Mouse (Mus musculus) thymus, postnatal 14 days (tissue): ENCODE measurements around the gene Nipbl.

Experiments
- DNase-seq: peaks from one replicate; pipeline ENCODE4 v3.0.0; 2021

Nipbl gene

DNA sequence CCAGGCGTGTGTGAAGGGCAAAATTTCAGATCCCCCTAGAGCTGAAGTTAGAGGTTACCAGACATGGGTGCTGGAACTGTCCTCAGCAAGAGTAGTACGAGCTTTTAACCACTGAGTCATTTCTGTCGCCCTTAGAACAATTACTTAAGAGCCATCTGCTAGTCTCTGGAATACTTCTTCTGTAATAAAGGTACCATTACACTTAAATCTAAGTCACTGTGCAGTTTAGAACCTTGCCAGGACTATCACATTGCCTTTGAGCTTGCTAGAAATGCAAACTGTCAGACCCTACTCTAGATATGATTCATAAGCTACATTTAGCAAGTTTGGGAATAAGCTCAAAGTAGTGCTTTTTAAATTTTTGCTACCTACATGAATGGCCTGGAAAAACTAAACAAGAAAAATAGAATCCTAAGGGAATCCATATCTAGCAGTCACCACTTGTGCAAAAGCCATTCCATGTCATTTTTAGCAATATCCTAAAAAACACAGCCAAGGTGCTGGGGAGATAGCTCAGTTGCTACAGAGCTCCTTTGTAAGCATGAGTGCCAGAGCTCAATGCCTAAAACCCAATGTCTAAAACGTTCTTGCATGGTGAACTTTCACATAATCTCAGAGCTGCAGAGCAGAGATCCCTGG is 27.6 kb downstream of the Nipbl start:
- DNase-seq, result no peak

DNA sequence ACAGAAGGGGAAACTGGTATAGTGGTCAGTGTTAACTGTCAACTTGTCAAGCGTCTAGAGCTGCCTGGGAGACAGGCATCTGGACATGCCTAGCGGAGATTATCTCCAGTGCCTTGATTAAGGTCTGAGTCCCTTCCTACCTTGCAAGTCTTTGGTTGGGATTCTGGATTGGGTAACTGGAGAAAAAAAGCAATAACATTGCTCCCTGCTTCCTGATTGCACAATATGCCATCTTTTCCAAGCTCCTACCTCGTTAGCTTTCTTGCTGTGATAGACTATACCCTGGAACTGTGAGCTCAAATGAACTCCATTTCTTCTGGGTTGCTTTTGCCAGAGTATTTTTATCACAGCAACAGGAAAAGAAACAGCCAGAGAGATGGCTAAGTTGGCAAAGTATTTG is 30.9 kb downstream of the Nipbl start:
- DNase-seq, result no peak

DNA sequence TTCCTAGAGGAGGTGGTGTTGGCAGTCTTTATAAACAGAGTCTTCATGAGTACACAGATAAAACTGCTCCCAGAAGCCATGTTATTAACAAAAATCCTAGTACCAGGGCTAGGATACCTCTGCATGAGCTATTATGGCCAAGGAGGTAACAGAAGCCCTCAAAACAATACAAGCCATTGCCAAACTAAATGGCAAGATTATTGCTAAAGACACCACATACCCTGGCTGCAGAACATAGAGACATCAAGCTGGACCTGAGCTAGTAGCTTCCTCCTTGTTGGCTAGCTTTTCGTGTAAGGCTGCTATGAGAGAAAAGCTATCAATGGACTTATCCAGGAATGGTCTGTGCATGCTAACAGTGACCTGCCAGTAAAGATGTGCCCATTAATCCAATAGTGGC is 32.4 kb downstream of the Nipbl start:
- no peak for DNase-seq

DNA sequence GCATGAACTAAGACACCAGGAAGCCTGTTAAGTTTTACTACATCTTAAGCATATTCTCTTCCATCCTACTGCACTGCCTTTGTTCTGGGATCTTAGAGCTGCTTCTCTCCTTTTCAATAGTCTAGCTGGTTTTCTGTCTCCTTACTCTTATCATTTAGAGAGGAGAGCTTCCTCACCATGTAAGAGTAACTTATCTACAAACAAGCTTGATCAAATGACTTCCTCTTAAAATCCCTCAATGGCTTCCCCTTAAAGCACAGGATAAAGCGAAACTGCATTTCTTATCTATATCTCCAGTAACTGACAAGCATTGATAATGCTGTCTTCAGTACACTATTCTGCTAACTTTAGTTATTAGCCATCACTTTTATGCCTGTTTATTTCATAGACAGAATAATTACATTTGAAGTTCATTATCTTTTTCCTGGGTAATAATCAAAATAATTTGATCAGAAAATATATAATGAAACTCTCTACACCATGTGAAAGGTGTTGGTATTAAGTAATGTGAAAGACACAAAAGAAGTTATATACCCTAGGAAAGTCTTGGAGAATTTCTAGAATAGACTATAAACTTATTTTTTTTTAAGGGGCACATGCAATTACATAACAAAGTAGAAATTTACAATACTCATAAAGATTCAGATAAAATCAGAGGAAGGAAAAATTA is 33.0 kb downstream of the Nipbl start:
- DNase-seq, result no peak

DNA sequence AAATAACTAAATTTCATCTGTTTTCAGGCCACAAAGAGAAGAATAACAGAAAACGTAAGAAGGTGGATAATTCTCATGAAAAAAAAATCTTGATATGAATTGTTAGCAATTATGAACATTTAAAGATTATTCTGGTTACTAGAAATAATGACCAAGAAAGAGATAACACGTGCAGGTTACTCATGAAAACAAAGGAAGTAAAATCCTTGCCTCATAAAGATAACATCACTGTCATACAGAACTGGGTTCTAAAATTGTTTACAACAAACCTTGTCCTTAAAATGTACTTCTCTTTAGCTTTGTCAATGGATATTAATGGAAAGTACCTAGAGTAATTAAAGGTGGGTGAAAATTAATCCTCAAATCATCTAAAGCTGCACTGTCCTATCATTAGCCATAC is 37.2 kb downstream of the Nipbl start:
- DNase-seq, result no peak

DNA sequence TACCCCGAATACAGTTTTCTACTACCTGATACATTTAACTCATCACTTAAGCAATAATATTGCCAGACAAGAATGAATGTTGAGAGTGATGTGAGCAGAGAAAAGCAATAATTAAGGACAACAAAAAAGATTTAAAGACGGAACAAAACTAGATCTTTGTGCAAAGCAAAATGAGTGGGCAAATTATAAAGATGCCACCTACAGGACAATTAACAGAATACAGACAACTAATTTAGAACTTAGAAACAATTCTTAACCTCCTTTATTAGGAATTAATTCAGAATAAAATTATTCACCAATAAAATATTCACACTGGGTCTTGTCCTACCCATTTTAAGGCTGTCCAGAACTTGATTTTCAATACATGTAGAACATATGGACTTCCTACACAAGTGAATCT is 38.0 kb downstream of the Nipbl start:
- no peak for DNase-seq

DNA sequence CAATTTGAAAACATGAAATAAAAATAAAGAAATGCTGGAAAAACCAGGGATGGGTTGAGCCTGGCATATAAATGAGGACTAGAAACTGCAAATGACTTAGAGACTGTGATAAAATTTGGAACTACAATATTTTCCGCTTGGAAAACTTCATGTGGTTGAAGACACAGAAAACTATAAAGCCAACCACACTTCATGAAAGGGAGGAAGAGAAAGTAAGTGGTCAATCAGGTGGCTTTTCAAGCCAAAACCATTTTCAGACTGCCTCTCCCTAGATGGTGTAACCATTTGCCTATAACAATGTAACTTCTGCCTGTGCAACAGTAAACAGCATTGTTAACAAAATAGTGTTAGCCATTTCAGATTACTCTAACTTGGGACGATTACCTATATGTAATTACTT is 41.7 kb downstream of the Nipbl start:
- no peak for DNase-seq

DNA sequence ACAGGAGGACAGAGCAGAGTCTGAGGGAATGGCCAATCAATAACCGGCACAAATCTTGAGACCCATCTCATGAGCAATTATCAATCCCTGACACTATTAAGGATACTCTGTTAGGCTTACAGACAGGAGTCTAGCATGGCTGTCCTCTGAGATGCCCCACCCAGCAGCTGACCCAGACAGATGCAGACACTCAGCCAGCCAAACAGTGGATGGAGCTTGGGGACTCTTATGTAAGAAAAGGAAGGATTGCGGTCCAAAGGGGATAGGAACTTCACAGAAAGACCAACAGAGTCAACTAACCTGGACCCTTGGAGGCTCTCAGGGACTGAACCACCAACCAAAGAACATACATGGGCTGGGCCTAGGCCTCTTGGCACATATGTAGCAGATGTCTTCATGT is 42.7 kb downstream of the Nipbl start:
- no peak for DNase-seq

DNA sequence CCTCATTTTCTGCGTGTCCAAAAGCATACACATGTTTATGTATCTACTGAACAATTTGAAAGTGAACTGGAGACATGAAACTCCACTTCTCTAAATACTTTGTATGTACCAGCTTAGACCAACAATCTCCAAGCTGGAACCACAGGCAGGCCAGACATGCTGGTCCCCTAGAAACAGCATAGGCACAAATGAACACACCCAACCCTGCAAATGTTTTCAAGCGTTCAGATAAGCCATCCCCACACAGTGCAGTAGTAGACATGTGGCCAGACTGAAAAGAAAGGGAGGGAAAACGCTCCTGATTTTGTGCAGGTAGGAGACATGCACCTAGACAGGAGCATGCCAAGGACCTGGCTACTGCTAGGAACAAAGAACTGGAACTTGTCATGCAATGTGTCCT is 52.5 kb downstream of the Nipbl start:
- no peak for DNase-seq

DNA sequence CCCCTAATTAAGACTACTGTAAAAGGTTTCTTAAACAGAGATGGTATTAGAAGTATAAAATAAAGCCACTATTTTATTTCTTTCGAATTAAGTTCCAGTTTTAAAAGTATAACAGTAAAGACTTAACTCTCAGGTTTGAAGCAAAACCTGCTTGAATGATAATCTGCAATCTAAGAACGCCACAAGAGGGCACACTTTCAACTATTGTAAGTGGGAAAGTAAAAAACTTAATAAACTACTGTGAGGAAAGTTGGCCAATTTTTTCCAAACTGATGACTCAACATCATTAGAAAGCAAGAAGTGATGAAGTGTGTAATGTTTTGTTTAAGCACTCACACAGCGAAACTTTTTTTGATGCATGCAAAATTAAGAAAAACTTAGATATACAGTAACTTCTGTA is 62.0 kb downstream of the Nipbl start:
- peak; percentile 58 for DNase-seq

DNA sequence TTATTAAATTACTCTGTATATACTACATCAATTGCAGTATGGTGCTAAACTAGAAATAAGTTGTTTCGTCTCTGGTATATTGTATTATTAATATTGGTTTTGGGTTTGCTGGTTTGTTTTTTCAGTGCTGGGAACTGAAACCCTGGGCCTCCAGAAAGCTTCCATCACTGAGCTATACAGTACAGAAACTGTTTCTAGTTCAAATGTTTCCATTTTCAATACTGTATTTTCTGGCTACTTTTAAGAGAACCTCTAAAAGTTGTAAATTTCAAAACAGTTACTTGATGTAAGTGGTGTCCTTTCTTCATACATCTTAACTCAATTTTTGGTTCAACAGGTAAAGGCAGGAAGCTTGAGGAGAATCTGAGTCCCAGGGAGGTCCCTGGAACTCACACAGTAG is 68.6 kb downstream of the Nipbl start:
- DNase-seq, result no peak

DNA sequence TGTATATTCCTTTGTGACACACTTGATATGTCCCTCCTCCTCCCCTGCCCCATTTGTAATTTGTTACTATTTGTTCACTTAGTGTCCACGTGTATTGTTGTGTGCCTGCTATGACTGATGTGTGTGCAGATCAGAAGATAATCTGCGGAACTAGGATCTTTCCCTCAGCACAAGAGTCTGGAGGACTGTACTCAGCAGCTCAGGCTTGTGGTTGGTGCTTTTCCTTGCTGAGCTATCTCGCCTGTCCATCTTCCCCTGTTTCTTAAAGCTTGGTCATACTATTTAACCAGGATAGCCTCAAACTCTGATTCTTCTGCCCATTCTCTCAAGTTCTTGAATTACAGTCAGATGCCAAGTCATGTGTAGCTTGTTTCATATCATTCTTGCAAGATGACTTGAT is 69.5 kb downstream of the Nipbl start:
- no peak for DNase-seq

DNA sequence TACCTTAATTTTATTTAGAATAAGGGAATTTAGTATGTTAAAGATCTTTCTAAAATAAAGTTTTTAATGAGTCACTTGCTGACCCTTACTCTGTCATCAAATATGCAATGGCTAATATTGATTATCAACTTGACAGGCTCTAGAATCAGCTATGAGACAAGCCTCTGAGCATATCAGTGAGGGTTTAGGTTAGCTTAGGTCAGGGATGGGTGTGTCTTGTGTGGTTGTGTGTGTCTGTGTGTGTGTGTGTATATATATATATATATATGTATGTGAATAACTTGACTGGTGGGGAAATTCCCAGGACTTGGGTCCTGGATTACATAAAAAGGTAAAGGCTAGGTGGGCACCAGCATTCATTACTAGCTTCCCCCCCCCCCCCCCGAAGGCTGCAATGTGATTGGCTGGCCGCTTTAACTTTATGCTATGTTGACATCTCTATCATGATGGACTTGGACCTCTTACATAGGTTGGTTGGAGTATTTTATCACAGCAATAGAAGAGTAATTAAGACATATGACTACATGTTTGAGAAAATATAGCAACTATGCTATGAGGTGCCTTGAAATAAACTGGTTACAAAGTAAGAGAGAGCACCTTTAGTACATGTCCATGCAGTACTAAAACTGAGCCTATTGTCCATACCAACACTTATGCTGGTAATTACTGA is 97.0 kb downstream of the Nipbl start:
- DNase-seq, result no peak

DNA sequence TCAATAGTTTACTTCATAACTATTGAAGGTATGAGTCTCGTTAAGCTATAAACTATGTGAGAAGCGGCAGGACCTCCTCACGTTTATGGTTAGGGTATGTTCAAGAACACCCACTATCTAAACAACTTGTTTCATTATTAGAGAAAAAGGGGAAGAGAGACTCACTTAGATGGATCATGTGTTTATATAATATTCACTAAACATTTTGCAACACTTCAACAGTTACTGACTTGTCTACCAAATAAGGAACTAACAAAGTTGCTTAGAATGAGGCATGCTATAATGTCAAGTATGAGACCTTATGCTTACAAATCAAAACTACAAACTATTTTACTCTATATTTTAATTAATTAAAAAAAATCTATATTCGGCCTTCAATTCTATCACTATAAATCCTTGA is 103.7 kb downstream of the Nipbl start:
- no peak for DNase-seq

DNA sequence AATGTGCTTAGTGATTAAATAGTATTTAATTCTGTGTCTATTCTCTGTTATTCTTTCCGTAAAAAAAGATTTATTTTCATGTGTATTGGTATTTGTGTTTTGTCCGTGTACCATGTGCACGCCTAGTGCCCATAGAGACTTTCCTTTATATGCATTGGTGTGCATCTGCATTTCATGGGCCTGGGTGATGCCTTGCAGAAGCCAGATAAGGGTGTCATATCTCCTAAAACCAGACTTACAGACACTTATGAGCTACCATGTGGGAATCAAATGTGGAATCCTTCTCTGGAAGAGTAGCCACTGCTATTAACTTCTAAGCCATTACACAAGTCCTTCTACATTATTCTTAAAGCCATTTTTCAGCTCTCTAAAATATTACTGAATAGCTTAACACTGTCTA is 112.7 kb downstream of the Nipbl start:
- DNase-seq, result no peak

DNA sequence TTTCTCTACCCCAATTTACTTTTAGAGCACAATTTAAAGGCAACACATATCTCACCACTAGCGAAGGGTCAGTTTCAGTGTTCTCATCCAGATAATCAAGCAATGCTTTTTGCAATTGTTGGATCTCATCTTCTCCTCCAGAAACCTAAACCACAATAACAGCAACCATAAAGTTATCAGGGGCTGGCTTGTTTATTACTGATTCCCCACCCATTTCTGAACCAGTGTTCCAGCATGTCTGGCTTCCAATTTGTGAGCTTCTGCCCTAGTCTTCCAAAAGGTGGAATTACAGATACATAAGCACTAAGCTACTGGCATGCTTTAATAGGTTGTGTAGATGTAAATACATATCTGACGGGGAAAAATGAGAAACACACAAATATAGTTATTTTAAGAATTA is 118.6 kb downstream of the Nipbl start:
- no peak for DNase-seq

DNA sequence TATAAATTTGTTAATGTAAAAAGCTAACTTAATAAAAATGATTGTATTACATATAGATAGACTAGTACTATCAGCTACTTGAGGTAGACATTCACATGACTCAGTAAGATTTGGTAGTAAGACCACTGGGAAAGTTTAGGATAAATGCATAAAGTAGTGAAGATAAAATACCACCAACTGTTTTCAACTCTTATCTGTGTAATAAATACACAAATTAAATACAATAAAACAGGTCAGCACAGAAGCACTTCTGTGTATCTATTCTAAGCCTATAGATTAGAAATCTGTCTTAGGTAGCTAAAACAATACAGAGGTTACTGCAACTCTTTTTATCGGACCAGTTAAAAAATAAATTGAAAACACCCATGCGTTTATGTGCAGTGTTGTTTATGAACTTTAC is 119.4 kb downstream of the Nipbl start:
- no peak for DNase-seq

DNA sequence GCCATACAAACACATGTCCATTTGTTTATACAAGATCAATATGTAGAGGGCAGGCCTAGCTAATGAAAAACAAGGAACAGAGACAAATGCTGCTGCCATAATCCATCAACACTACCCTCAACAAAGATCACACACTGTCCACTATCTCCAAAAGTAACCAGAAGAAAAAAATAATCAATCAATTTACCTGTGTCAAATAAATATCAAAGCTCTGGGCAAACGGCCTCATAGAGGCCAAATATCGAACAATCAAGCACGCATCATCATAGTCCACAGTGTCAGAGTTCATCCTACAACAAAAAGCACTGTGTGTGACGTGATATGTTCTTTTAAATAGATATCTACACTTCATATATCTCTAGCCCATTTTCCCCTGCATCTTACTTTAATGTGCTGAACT is 120.2 kb downstream of the Nipbl start:
- no peak for DNase-seq

DNA sequence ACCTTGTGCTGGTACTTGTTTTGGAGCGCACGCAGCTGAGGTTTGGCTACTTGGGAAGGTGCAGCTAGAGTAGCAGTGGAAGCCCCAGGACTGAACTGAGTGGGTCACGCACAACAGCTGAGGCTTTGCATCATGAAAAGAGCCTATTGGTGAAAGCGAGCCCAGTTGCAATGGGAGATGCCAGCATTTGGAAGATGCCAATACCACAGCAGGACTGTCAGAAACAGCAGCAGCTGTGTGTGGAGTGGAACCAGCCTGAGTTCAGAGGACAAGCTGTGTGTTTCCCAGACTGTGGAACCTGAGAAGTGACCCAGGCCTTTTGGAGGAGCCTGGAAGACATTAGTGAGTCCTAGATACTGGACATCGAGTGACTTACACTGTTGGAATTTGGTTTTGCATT is 122.8 kb downstream of the Nipbl start:
- no peak for DNase-seq

DNA sequence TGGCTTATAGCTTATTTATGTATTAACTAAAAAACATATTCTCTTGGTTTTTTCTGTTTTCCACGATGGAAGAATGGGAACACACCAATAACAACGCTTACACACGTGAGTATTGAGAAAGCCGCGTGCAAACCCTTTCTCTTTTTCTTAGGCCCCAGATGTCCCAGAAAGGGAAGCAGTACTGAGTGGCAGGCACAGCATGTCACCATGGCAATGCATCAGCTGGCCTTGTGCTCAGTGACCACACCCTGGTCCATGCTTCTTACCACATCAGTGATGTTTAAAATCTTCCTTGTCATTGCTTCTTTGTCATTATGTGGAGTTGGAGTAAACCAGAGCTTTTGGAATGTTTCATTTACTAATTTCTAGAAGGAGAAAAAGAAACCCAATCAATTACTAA is 125.1 kb downstream of the Nipbl start:
- no peak for DNase-seq

DNA sequence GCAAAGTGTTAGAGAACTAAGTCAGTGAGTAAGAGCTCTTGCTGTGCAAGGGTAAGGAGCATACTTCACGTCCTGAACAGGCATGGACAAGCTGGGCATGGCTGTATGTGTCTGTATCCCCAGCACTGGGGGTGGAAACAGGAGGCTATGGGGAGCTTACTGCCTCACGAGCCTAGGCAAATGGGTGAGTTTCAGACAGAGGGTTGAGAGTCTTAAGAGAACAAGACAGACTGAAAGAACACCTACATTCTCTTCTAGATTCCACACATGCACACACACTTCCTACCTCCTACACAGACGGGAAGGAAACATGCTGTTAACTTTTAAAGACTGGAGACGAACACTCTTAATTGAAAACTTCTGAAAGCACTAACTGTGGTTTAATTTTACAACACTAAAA is 126.9 kb downstream of the Nipbl start:
- no peak for DNase-seq

DNA sequence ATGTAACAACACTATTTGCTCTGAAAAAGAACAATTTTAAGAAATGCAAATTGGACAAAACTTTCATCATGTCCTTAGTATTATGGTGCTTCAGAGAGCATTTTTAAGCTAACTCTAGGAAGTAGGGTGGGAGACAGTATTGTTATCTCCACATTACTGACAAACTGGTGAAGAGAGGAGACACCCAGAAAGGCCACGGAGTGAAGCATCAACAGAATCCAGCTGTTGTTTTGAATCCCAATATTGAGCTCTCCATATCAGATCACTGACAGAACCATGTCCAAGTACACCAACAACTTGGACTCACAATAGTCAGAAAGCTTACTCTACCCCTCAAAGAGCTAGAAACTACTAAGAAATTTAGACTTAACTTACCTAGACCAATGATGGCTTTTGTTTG is 138.8 kb downstream of the Nipbl start:
- no peak for DNase-seq

DNA sequence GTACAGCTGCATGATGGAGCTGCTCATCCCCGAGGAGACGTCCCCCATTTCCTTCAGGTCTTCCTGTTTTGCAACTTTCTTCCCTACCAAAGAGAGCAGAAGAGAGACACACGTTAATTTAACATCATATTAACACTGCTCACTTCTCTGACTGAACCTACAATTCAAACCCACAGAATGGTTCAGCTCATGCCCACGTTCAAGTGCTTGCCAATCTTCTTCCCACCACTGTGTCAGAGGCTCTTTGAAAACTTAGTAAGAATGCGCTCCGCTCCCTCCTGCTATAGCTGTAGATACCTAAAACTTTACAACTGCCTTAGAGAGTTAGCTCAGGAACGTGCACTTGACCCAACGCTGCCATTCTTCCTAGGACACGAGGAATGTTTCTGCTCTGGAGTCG is 141.3 kb downstream of the Nipbl start:
- DNase-seq, result no peak

DNA sequence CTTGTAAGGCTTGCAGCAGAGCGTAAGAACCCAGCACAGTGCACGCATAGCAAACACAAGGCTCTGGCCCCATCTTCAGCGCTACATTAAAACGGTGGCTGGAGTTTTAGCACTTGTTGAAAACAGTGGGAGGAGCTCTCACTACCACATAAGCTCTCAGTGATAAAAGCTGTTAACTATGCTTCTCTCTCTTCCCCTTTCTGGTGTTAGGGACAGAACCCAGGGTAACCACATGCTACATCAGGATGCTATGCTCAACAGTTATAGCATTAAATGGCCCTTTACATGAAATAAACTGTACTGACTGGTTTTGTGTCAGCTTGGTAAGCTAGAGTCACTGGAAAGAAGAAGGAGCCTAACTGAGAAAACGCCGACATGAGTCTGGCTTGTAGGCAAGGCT is 150.1 kb downstream of the Nipbl start:
- no peak for DNase-seq

DNA sequence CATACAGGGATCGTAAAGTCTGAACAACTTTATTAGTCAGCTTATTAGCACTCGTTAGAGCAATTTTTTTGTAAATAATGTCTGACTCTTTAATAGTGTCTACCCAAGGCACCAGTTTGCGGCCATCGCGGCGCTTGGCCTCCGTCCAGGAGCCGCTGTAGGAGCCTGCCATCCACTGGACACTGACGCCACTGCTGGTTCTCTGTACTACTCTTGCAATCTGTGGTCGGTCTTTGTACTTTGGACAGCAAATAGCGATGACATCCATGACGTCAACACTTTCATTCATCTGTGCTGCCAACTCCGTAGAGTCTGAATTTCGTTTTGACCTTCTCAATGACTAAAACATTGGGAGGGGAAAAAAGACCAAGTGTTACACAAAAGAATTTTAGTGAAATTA is 153.0 kb downstream of the Nipbl start:
- DNase-seq, result no peak
